Mouse (Mus musculus): ENCODE measurements at regions not wholly inside any gene's neighbourhood (a gene's known extent, or its start where the extent isn't known, plus 50 kb on each side); places are given as distances from the start of the nearest gene placed in this dataset.
"Not testable (repeated sequence)": the region's sequence is repeated elsewhere in the genome, so short reads cannot be mapped to it uniquely, and the experiment has no call there.

DNA sequence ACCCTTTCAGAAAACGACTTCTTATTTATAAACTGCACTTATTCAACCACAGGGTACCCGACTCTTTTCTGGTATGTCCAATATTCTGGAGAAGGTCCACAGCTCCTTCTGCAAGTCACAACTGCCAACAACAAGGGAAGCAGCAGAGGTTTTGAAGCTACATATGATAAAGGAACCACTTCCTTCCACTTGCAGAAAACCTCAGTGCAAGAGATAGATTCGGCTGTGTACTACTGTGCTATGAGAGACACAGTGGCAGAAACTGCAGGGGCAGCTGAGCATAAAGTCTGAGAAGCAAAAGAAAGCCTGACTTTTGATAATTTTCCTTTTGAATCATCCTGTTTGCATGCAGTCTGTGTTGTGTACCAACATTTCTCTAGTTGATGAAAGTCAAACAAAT lies 823.8 kb downstream of the Dad1 start:
- not testable (repeated sequence) for DNase-seq (ENCODE audit: low spot score in 2 of 2)

- not testable (repeated sequence) for DNase-seq (ENCODE audit: low spot score in 2 of 2)
Measured at GRCm38 (mm10) chr14:53428447-53428846, 825.5 kb downstream of the Dad1 start.

- DNase-seq (ENCODE audit: low spot score in 2 of 2) = not testable (repeated sequence)
Measured at GRCm38 (mm10) chr14:53427636-53428035, 826.3 kb downstream of the Dad1 start.

DNA sequence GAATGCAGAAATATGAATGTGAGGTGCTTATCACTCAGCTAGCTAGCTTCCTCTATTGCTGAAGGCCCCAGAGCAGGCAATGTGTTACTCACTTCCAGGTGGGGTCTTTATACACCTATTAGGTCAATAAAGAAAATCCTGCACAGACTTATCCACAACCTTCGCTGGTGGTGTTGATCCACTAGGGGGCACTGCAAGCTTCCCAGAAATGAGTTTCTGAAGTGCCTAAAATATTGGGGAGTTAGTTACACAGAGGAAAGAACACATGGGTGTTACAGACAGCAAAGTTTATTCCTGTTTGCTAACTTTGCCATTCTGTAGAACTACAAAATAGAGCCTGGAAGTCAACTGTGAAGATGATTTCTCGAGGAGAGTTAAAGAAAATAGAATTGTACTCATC lies 836.9 kb downstream of the Dad1 start:
- not testable (repeated sequence) for DNase-seq (ENCODE audit: low spot score in 2 of 2)

DNA sequence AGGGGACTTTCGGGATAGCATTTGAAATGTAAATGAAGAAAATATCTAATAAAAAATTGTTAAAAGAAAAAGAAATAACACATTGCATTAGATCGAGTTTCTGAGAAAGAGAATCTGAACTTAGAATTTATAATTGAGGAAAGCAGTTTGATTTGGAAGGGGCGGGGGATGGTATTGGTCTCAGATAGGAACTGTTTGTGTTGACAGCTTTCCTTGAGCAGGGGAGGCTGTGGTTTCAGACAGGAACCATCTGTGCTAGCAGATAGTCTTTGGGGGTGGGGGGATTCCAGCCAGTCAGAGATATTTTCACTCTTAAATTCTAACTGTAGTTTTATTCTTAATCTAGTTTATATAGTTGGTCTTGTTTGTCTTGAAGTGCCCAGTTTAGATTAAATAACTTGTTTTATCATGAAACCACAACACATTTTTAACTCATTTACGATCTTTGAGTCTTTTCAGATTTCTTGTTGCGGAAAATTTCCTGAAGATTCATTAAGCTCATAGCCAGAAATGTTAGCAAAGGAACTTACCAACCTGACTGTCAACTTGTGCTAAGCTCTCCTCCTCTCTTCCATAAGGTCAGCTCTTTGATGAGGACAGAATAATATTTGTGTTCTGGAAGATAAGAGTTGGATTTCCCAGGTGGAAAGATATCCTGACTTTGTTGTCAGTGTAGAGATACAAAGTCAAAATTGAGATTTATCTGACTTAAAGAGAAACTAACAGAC lies 846.2 kb downstream of the Dad1 start:
- not testable (repeated sequence) for DNase-seq (ENCODE audit: low spot score in 2 of 2)

GRCm38 (mm10) chr14:53390307-53390706 lies 863.6 kb downstream of the Dad1 start:
- not testable (repeated sequence) for DNase-seq (ENCODE audit: low spot score in 2 of 2)

GRCm38 (mm10) chr14:53374591-53374990 lies 879.0 kb upstream of the Olfr1507 start:
- not testable (repeated sequence) for DNase-seq (ENCODE audit: low spot score in 2 of 2)

DNA sequence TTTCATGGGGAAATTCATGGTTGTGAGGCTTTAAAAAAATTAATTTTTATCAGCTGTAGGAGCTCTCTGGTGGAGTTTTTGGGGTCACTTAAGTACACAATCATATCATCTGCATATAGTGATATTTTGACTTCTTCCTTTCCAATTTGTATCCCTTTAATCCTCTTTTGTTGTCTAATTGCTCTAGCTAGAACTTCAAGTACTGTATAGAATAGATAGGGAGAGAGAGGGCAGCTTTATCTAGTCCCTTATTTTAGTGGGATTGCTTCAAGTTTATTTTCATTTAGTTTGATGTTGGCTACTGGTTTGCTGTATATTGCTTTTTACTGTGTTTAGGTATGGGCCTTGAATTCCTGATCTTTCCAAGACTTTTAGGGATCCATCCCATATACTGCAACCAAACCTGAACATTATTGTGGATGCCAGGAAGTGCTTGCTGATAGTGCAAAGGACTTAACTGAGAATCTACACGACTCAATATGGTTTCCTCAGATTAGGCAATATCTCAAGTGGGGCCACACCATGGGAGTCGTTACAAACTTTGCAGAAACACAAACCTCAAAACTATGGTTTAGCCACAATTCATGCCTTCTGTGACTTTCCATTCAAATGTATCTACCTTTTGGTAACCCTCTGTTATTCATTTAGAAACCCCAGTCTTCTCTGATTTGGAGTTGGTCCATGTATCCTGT lies 878.4 kb upstream of the Olfr1507 start:
- not testable (repeated sequence) for DNase-seq (ENCODE audit: low spot score in 2 of 2)

DNA sequence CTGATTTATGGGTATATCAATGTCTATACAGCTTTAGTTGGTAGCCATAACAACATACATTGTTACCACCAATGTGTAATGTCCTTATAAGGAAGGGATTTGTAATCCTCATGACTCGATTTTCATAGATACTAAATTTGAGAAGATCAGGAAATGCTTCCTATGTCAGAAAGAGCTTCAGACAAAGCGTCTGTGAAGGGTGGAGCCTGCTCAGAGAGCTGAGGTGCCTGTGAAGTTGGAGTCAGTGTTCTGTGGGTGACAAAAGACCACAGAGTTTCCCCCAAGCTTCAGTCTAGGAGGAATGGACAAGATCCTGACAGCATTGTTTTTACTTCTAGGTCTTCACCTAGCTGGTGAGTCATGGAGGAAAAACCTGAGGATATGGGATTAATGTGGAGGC lies 874.2 kb upstream of the Olfr1507 start:
- DNase-seq (ENCODE audit: low spot score in 2 of 2) = no peak

DNA sequence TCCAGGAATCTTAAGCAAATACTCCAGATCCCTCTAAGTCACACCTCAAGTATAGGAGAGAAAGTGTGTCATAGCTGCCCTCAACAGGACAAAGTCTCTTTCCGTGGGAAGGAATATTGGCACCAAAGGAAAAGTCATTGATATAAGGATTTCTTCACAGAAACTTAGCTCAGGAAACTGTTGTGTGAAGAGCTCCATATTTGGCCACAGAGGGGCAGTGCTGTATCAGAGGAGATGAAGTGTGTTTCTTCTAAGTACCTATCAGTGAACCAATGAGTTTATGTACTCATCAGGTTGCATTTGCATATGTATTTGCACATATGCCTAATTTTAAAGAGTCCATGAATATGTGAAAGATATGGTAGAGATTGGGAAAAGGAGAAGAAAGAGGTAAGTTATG lies 871.9 kb upstream of the Olfr1507 start:
- DNase-seq (ENCODE audit: low spot score in 2 of 2) = not testable (repeated sequence)

DNA sequence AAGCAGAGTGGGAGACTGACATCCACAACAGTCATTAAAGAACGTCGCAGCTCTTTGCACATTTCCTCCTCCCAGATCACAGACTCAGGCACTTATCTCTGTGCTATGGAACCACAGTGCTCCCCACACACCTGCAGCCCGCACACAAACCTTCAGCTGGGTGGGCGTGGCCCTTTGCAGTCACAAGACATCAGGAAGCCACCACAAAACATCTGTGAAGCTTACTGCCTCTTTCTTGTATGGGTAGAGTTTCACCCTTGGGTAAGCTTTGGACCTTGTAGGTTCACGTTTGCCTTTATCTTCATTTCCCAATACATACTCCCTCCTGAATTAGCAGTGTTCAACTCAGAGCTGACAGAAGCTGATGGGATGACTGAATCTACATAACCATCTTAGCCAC lies 868.4 kb upstream of the Olfr1507 start:
- not testable (repeated sequence) for DNase-seq (ENCODE audit: low spot score in 2 of 2)

GRCm38 (mm10) chr14:53362054-53362453 lies 866.5 kb upstream of the Olfr1507 start:
- DNase-seq (ENCODE audit: low spot score in 2 of 2) = not testable (repeated sequence)

DNA sequence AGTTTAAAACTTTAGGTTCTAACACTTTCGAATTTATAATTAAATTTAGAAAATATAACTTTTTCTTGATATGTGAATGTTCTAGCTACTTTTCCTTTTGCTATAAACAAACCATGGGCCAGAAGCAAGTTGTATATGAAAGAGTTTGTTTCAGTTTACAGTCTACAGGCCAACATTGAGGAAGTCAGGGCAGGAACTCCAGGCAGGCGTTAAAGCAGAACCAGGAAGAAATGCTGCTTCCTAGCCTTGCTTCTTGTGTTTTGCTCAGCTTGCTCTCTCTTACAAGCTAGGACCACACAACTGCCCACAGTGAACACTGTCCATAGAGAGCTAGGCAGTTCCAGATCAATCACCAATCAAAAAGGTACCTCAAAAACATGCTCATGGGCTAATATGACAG lies 861.9 kb upstream of the Olfr1507 start:
- not testable (repeated sequence) for DNase-seq (ENCODE audit: low spot score in 2 of 2)

GRCm38 (mm10) chr14:53356783-53357182 lies 861.2 kb upstream of the Olfr1507 start:
- not testable (repeated sequence) for DNase-seq (ENCODE audit: low spot score in 2 of 2)

GRCm38 (mm10) chr14:53351457-53351856 lies 855.9 kb upstream of the Olfr1507 start:
- not testable (repeated sequence) for DNase-seq (ENCODE audit: low spot score in 2 of 2)

- DNase-seq (ENCODE audit: low spot score in 2 of 2) = not testable (repeated sequence)
Measured at GRCm38 (mm10) chr14:53350780-53351179, 855.2 kb upstream of the Olfr1507 start.

DNA sequence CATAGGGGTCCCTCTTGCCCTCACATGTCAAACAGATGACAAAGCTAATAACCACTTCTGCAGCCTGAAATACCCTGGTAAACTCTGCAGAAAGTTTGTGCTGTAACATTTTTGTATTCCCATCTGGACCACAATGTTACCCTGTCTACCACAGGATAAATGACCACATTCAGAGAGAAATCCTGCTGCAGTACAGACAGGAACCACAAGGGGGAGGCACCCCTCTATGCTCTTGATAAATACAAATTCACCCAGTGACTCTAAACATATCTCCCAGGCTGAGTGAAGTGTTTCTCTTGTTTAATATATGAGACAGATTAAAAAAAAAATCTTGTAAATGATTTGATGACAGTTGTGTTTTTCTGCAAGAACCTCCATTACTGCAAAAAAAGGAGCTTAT lies 853.6 kb upstream of the Olfr1507 start:
- DNase-seq (ENCODE audit: low spot score in 2 of 2) = not testable (repeated sequence)

DNA sequence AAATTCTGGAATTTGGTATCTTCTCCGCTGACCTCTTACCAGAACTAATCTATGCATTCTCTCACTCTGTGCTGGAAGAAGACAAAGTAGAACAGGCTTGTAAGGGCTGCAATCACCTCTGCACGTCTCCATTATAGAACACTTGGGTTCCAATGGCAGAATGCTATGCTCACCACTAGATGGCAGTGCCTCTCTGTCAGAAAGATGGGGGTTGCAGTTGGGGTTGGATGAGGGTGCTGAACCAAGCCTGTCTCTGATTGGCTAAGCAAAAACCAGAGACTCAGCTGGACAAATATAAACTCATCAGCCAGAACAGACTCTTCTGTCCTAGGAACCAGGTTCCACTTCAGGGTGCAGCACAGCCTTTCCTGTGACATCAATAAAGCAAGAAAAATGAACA lies 850.0 kb upstream of the Olfr1507 start:
- not testable (repeated sequence) for DNase-seq (ENCODE audit: low spot score in 2 of 2)

- DNase-seq (ENCODE audit: low spot score in 2 of 2) = not testable (repeated sequence)
Measured at GRCm38 (mm10) chr14:53343849-53344248, 848.3 kb upstream of the Olfr1507 start.

DNA sequence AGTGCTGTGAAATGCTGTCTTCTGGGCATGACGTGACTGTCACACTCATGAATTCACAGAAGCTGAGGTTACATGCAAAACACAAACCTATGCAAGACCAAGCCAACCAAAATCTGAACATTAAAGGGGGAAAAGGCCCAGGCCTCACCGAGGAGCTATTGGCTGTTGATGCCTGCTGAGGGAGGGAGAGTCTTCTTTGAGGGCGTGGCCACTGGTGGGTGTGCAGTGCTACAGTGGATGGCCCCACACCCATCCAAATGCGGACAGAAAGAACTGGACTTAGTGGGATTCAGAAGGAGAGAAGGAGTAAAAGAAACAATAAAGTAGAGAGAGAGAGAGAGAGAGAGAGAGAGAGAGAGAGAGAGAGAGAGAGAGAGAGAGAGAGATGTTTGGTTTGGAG lies 843.6 kb upstream of the Olfr1507 start:
- not testable (repeated sequence) for DNase-seq (ENCODE audit: low spot score in 2 of 2)

- not testable (repeated sequence) for DNase-seq (ENCODE audit: low spot score in 2 of 2)
Measured at GRCm38 (mm10) chr14:53337446-53337845, 841.9 kb upstream of the Olfr1507 start.

DNA sequence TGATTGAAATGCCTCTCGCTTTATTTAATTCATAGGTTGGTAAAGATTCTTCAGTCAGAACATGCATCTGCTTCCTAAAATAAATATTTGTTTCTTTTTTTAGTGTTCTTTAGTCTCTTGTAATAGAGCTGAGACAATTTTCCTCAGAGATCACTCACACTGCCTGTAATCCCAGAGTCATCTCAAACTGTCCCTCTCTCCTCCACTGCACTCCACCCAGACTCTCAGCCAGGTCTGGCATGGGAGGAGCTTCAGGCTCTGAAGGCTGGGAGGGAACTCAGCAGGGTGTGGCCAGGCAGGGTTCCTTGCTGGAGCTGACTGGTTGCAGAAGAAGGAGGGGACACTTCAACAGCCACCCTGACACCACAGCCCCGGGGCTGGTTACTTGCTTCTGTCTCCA lies 841.2 kb upstream of the Olfr1507 start:
- not testable (repeated sequence) for DNase-seq (ENCODE audit: low spot score in 2 of 2)

GRCm38 (mm10) chr14:53334451-53334850 lies 838.9 kb upstream of the Olfr1507 start:
- not testable (repeated sequence) for DNase-seq (ENCODE audit: low spot score in 2 of 2)
